Mouse (Mus musculus): Measurements from ENCODE around the gene Vmn1r49. TPM values are rescaled to one million over a fixed set of nuclear protein-coding genes. Genes with fewer than 3 reads are reported as not detected.
"Not testable (repeated sequence)": the region's sequence is repeated elsewhere in the genome, so short reads cannot be mapped to it uniquely, and the experiment has no call there.

Vmn1r49 gene
- not detected for total RNA-seq (2021)
- long read RNA-seq, result 0 reads

GRCm38 (mm10) chr6:90078406-90078805, at the start of gene Vmn1r49:
Vmn1r49 (minus strand) TSS chr6:90078506.
- no peak for DNase-seq (ENCODE audit: low spot score in 2 of 2)

GRCm38 (mm10) chr6:90122296-90122695, 44.0 kb upstream of the Vmn1r49 start, which contains the start of gene Vmn1r51:
Vmn1r51 (plus strand) TSS chr6:90122596.
- not testable (repeated sequence) for DNase-seq (ENCODE audit: low spot score in 2 of 2)

- no peak for DNase-seq (ENCODE audit: low spot score in 2 of 2)
Observed at GRCm38 (mm10) chr6:90101130-90101529, 22.8 kb upstream of the Vmn1r49 start, which contains the start of gene Vmn1r50. Vmn1r50 (plus strand) TSS chr6:90101430.

- no peak for DNase-seq (ENCODE audit: low spot score in 2 of 2)
Observed at GRCm38 (mm10) chr6:90100566-90100965, 22.3 kb upstream of the Vmn1r49 start.

- not testable (repeated sequence) for DNase-seq (ENCODE audit: low spot score in 2 of 2)
Observed at GRCm38 (mm10) chr6:90036741-90037140, 41.6 kb downstream of the Vmn1r49 start, which contains the start of gene Vmn1r48. Vmn1r48 (minus strand) TSS chr6:90036841.

Other genes with a start within 250 kb of the Vmn1r49 start
- gene Vmn1r42, start 202.1 kb downstream of the Vmn1r49 start, total RNA-seq (2021), result not detected
- gene Vmn1r43, start 202.1 kb downstream of the Vmn1r49 start, total RNA-seq (2021), result not detected
- gene Vmn1r44, start 194.8 kb downstream of the Vmn1r49 start, total RNA-seq (2021), result not detected
- gene Vmn1r45, start 137.9 kb downstream of the Vmn1r49 start, total RNA-seq (2021), result not detected
- gene Vmn1r46, start 109.2 kb downstream of the Vmn1r49 start, total RNA-seq (2021), result not detected
- not detected for gene Vmn1r47, start 62.4 kb downstream of the Vmn1r49 start, total RNA-seq (2021)
- gene Vmn1r48, start 41.7 kb downstream of the Vmn1r49 start, total RNA-seq (2021), result not detected
- gene Vmn1r50, start 22.9 kb upstream of the Vmn1r49 start, total RNA-seq (2021), result not detected
- gene Vmn1r51, start 44.1 kb upstream of the Vmn1r49 start, total RNA-seq (2021), result not detected
- gene Vmn1r52, start 96.3 kb upstream of the Vmn1r49 start, total RNA-seq (2021), result not detected
- gene V1ra8, start 124.3 kb upstream of the Vmn1r49 start, total RNA-seq (2021), result not detected
- gene Vmn1r53, start 145.9 kb upstream of the Vmn1r49 start, total RNA-seq (2021), result not detected
- not detected for gene Vmn1r54, start 167.8 kb upstream of the Vmn1r49 start, total RNA-seq (2021)
- gene BC048671, start 222.7 kb upstream of the Vmn1r49 start, total RNA-seq (2021), result not detected
- gene Chst13, start 246.7 kb upstream of the Vmn1r49 start, total RNA-seq (2021), result under 1 TPM in 1 of 2 experiments, not detected in 1; 0.20 TPM

Measured in layer of hippocampus, postnatal 10 days (tissue).